Mouse (Mus musculus) liver, postnatal 0 days (tissue): ENCODE results near the gene Traf7. TPM values are rescaled to one million over a fixed set of nuclear protein-coding genes. Genes with fewer than 3 reads are reported as not detected.

Source experiments
- ATAC-seq: fragments of 200-750 bp; cut with Nextera tagmentation; 2 replicates; pipeline ENCODE4 v1.8.0; 2017; ENCODE audit warnings: mild to moderate bottlenecking, moderate library complexity
- DNase-seq: peaks from one replicate; pipeline ENCODE4 v3.0.0-alpha.2; 2016
- H3K27ac ChIP-seq: fragments of 300-500 bp; sonication (generic); 2 replicates; pipeline ENCODE4 v1.5.1; 2014; ENCODE audit warnings: antibody characterized with exemption, moderate library complexity, mild to moderate bottlenecking, low read depth
- H3K27me3 ChIP-seq: fragments of 300-500 bp; sonication (generic); 2 replicates; pipeline ENCODE4 v1.6.1; 2014; ENCODE audit warnings: low read length, control low read depth, mixed read lengths; ENCODE audit not compliant: insufficient read depth
- H3K36me3 ChIP-seq: fragments of 300-500 bp; sonication (generic); replicated peaks from 2 replicates; pipeline ENCODE4 v1.6.1; 2014; ENCODE audit warnings: mild to moderate bottlenecking, control low read depth, low read length, moderate library complexity, mixed read lengths; ENCODE audit not compliant: insufficient read depth
- H3K4me1 ChIP-seq: fragments of 300-500 bp; sonication (generic); 2 replicates; pipeline ENCODE4 v1.6.1; 2014; ENCODE audit warnings: antibody characterized with exemption, mild to moderate bottlenecking, control low read depth; ENCODE audit not compliant: insufficient read depth
- H3K4me2 ChIP-seq: fragments of 300-500 bp; sonication (generic); 2 replicates; pipeline ENCODE4 v1.6.1; 2014; ENCODE audit warnings: low read depth, mild to moderate bottlenecking, low read length, moderate library complexity, mixed read lengths
- H3K4me3 ChIP-seq: fragments of 300-500 bp; sonication (generic); 2 replicates; pipeline ENCODE4 v1.5.1; 2014; ENCODE audit warnings: low read depth, low read length
- H3K9ac ChIP-seq: fragments of 300-500 bp; sonication (generic); replicated peaks from 2 replicates; pipeline ENCODE4 v1.6.1; 2014; ENCODE audit warnings: mild to moderate bottlenecking, moderate library complexity
- H3K9me3 ChIP-seq: fragments of 300-500 bp; sonication (generic); 2 replicates; pipeline ENCODE4 v1.6.1; 2016; ENCODE audit warnings: mild to moderate bottlenecking, control low read depth, low read length, mixed read lengths
- CTCF ChIP-seq: sonication (generic); IDR thresholded peaks from 2 replicates; pipeline ENCODE4 v1.5.1; 2016; ENCODE audit warnings: antibody characterized with exemption, low read depth
- EP300 ChIP-seq: IDR thresholded peaks from 2 replicates; pipeline ENCODE4 v1.6.1; 2016; ENCODE audit warnings: antibody characterized with exemption, low read depth, mild to moderate bottlenecking
- WGBS: fragments of 180-500 bp; shearing (Covaris S2); extraction: QIAGEN DNeasy Blood & Tissue Kit; methylation state at CpG from one replicate; pipeline ENCODE4 v1.1.7; 2014; ENCODE audit not compliant: insufficient replicate concordance; 5-methylcytosine and 5-hydroxymethylcytosine counted together
- polyA plus RNA-seq: library from polyadenylated mRNA; unstranded; fragments of >200 nt; fragmentation: Nextera tagmentation; extraction: Ambion mirVana; gene quantifications from 2 replicates; pipeline ENCODE4 v1.2.1, GENCODE M21; 2015

Gene Traf7
- polyA plus RNA-seq, 1 experiment from 2014 or later, result 17.2 TPM

- H3K9me3 ChIP-seq, result no peaks in the 10 kb centered on the region
- 0 out of 2 replicates have a peak overlapping the region, but pooled peaks have one; percentile 1 for H3K27ac ChIP-seq
- H3K4me2 ChIP-seq, result no peak overlapping the region
- H3K9ac ChIP-seq, result no peak overlapping the region
- 84% methylated on average over 23 of the region's 24 CpGs for WGBS
- H3K4me1 ChIP-seq, result no peaks in the 10 kb centered on the region
- H3K36me3 ChIP-seq, result peaks cover 69% of the 10 kb centered on the region
- no peaks in the 10 kb centered on the region for H3K27me3 ChIP-seq
- TF ChIP-seq CTCF (no peak), EP300 (no peak)
- no peak overlapping the region for H3K4me3 ChIP-seq
- DNase-seq (no peak), ATAC-seq (peak; percentile 33; the same call in 1 of the 2 replicates)
Measured at GRCm38 (mm10) chr17:24514270-24515257, 13.2 kb downstream of the Traf7 start.

GRCm38 (mm10) chr17:24513609-24514008, 14.1 kb downstream of the Traf7 start:
- no peaks in the 10 kb centered on the region for H3K27me3 ChIP-seq
- no peak overlapping the region for H3K9ac ChIP-seq
- H3K4me1 ChIP-seq, result no peaks in the 10 kb centered on the region
- TF ChIP-seq CTCF (peak; percentile 70), EP300 (no peak)
- no peaks in the 10 kb centered on the region for H3K9me3 ChIP-seq
- H3K4me3 ChIP-seq, result no peak overlapping the region
- H3K4me2 ChIP-seq, result no peak overlapping the region
- WGBS, result 60% methylated on average over 5 of the region's 5 CpGs
- H3K27ac ChIP-seq, result no peak overlapping the region
- peaks cover 71% of the 10 kb centered on the region for H3K36me3 ChIP-seq
- ATAC-seq (no peak), DNase-seq (peak; percentile 58)

- no peak for DNase-seq
- ATAC-seq, result no peak
- TF ChIP-seq EP300 (no peak), CTCF (no peak)
Measured at GRCm38 (mm10) chr17:24507806-24508460, 19.8 kb downstream of the Traf7 start.

GRCm38 (mm10) chr17:24507129-24507664, 20.5 kb downstream of the Traf7 start:
- H3K27ac ChIP-seq, result no peak overlapping the region
- TF ChIP-seq CTCF (no peak), EP300 (no peak)
- ATAC-seq (peak; percentile 71), DNase-seq (no peak)
- WGBS, result 50% methylated on average over 19 of the region's 19 CpGs
- no peaks in the 10 kb centered on the region for H3K27me3 ChIP-seq
- peak overlapping the region; percentile 58 for H3K4me2 ChIP-seq
- H3K36me3 ChIP-seq, result peaks cover 39% of the 10 kb centered on the region
- no peak overlapping the region for H3K4me3 ChIP-seq
- H3K9me3 ChIP-seq, result no peaks in the 10 kb centered on the region
- no peak overlapping the region for H3K9ac ChIP-seq
- 0 out of 2 replicates have a peak, but pooled peaks cover 3% of the 10 kb centered on the region for H3K4me1 ChIP-seq

More at GRCm38 (mm10) chr17:24507806-24508460, 19.8 kb downstream of the Traf7 start:
- H3K9me3 ChIP-seq, result no peaks in the 10 kb centered on the region
- no peak overlapping the region for H3K4me2 ChIP-seq
- no peak overlapping the region for H3K4me3 ChIP-seq
- no peak overlapping the region for H3K27ac ChIP-seq
- 0 out of 2 replicates have a peak, but pooled peaks cover 3% of the 10 kb centered on the region for H3K4me1 ChIP-seq
- 78% methylated on average over 12 of the region's 12 CpGs for WGBS
- H3K27me3 ChIP-seq, result no peaks in the 10 kb centered on the region
- H3K9ac ChIP-seq, result no peak overlapping the region
- peaks cover 43% of the 10 kb centered on the region for H3K36me3 ChIP-seq

- Histone ChIP-seq H3K27me3 (no peaks in the 10 kb centered on the region), H3K4me3 (no peak overlapping the region), H3K9ac (no peak overlapping the region), H3K9me3 (no peaks in the 10 kb centered on the region), H3K4me2 (peak overlapping the region; percentile 58), H3K36me3 (peaks cover 33% of the 10 kb centered on the region), H3K4me1 (0 out of 2 replicates have a peak, but pooled peaks cover 3% of the 10 kb centered on the region), H3K27ac (no peak overlapping the region)
- no peak for DNase-seq
- 36% methylated on average over 29 of the region's 36 CpGs for WGBS
- peak; percentile 43; the same call in 1 of the 2 replicates for ATAC-seq
- TF ChIP-seq EP300, result no peak
- TF ChIP-seq CTCF, result no peak
Measured at GRCm38 (mm10) chr17:24506332-24507070, 21.2 kb downstream of the Traf7 start.
